Comparison of ENCODE assay signal across 8 mouse cellular contexts in genomic region chr13:55634639-55635127, GRCm38 (mm10). TPM values are rescaled to one million over a fixed set of nuclear protein-coding genes. Genes with fewer than 3 reads are reported as not detected.
DNase-seq lines count a peak whose midpoint lies in the region; ATAC-seq and TF ChIP-seq lines count a peak whose summit lies in the region.

Gene Ddx46 (plus strand): TSS chr13:55635027.

- H3K4me2 ChIP-seq in forebrain, embryonic 15.5 days (replicated peaks), result peak within 1 kb of the TSS; percentile 72
- H3K4me2 ChIP-seq in lung, embryonic 15.5 days, result peak within 1 kb of the TSS; percentile 78

- H3K27me3 ChIP-seq in forebrain, embryonic 15.5 days, result no peaks in the 10 kb centered on the region
- no peaks in the 10 kb centered on the region for H3K27me3 ChIP-seq in lung, embryonic 15.5 days

- H3K27ac ChIP-seq in ES-E14 (ENCODE audit: insufficient read depth, low read depth, low read length, poor library complexity, severe bottlenecking), result peak within 1 kb of the TSS; percentile 20; the same call in 1 of the 2 replicates
- H3K27ac ChIP-seq in forebrain, embryonic 15.5 days (replicated peaks), result peak within 1 kb of the TSS; percentile 8; the same call in 1 of the 2 replicates
- peak within 1 kb of the TSS; percentile 90 for H3K27ac ChIP-seq in layer of hippocampus, adult 2 months
- no peak within 1 kb of the TSS for H3K27ac ChIP-seq in lung, embryonic 15.5 days

- H3K4me1 ChIP-seq in ES-E14 (ENCODE audit: control insufficient read depth in 2 of 2, insufficient read depth in 2 of 2, low read length in 2 of 2, poor library complexity in 1 of 2), result peaks cover 2% of the 10 kb centered on the region in 2 experiments; a peak in 1 of 4 replicates
- H3K4me1 ChIP-seq in forebrain, embryonic 15.5 days, result peaks cover 14% of the 10 kb centered on the region
- peaks cover 15% of the 10 kb centered on the region for H3K4me1 ChIP-seq in lung, embryonic 15.5 days

- peak within 1 kb of the TSS; percentile 97 for H3K9ac ChIP-seq in ES-E14 (ENCODE audit: insufficient read depth, low read depth, low read length, poor library complexity, severe bottlenecking)
- H3K9ac ChIP-seq in forebrain, embryonic 15.5 days (replicated peaks), result peak within 1 kb of the TSS; percentile 72
- peak within 1 kb of the TSS; percentile 95 for H3K9ac ChIP-seq in lung, embryonic 15.5 days

- H3K36me3 ChIP-seq in ES-E14 (ENCODE audit: control insufficient read depth, insufficient read depth, low read length, poor library complexity, severe bottlenecking), result peaks cover 9% of the 10 kb centered on the region
- peaks cover 45% of the 10 kb centered on the region for H3K36me3 ChIP-seq in forebrain, embryonic 15.5 days
- H3K36me3 ChIP-seq in lung, embryonic 15.5 days, result peaks cover 45% of the 10 kb centered on the region

- ATAC-seq in forebrain, embryonic 15.5 days (replicated peaks), result peak; percentile 93
- peak; percentile 84 for ATAC-seq in lung, embryonic 15.5 days (ENCODE audit: borderline replicate concordance, extremely low read depth, low FRiP score, low TSS enrichment)

- TF ChIP-seq CTCF in layer of hippocampus, adult 2 months (conservative IDR thresholded peaks at IDR 0.05), result peak; percentile 98

- peak within 1 kb of the TSS; percentile 89 to 100 for H3K4me3 ChIP-seq in ES-E14 (ENCODE audit: insufficient read depth in 1 of 2, low read depth in 1 of 2, low read length in 2 of 2, poor library complexity in 1 of 2, severe bottlenecking in 1 of 2)
- H3K4me3 ChIP-seq in forebrain, embryonic 15.5 days, result peak within 1 kb of the TSS; percentile 60
- H3K4me3 ChIP-seq in layer of hippocampus, adult 2 months, result peak within 1 kb of the TSS; percentile 89
- peak within 1 kb of the TSS; percentile 99 for H3K4me3 ChIP-seq in lung, embryonic 15.5 days

- 5% methylated on average over 30 of the region's 30 CpGs for WGBS in forebrain, embryonic 15.5 days
- 5% methylated on average over 30 of the region's 30 CpGs for WGBS in lung, embryonic 15.5 days

- intact Hi-C loops in heart, postnatal 25 days (cut with DNase I), result no loop called here

- peak; percentile 74 for DNase-seq in ES-E14 (ENCODE audit: low read depth, low spot score)
- DNase-seq in cerebellum, adult 11-12 months, result peak; percentile 85
- peak; percentile 68 for DNase-seq in heart, postnatal 25 days (ENCODE audit: low spot score)
- peak; percentile 87 to 93 for DNase-seq in layer of hippocampus, adult 2 months (ENCODE audit: low spot score in 2 of 2)
- peak; percentile 72 for DNase-seq in ovary, adult 18-20 months (ENCODE audit: low spot score)
- DNase-seq in thymus, postnatal 0 days (ENCODE audit: low spot score), result peak; percentile 91

- in situ Hi-C loops in ES-E14 (cut with MboI; ENCODE audit: low sequenced_read_pairs in 2 of 2, unreplicated experiment in 2 of 2), result no loop called here

- H3K9me3 ChIP-seq in ES-E14 (ENCODE audit: control insufficient read depth, insufficient read depth, low read depth, low read length), result no peaks in the 10 kb centered on the region
- no peaks in the 10 kb centered on the region for H3K9me3 ChIP-seq in forebrain, embryonic 15.5 days
- H3K9me3 ChIP-seq in lung, embryonic 15.5 days, result no peaks in the 10 kb centered on the region

TF ChIP-seq in ES-E14, 5 proteins besides CTCF, POLR2A, EP300 and RAD21:
- TF ChIP-seq HCFC1 (IDR thresholded peaks at IDR 0.05; ENCODE audit: borderline replicate concordance, insufficient read depth, low read length), result peak; percentile 82
- TF ChIP-seq MAFK (IDR thresholded peaks at IDR 0.05; ENCODE audit: insufficient read depth, low read depth, low read length), result no peak
- TF ChIP-seq ZNF384 (IDR thresholded peaks at IDR 0.05; ENCODE audit: low read depth, low read length), result no peak
- no peak for TF ChIP-seq ZC3H11A (IDR thresholded peaks at IDR 0.05; ENCODE audit: borderline replicate concordance, low read depth, low read length)
- TF ChIP-seq CHD2 (IDR thresholded peaks at IDR 0.05; ENCODE audit: low read depth, low read length), result no peak

RNA-seq across cellular contexts. Expression of gene Ddx46, which starts in this region (rescaled TPM):
- total RNA-seq in ES-E14 (2012; rRNA removed), result 45.5 and 56.4 TPM in 2 replicates
- 33.8 TPM in 2 replicates for polyA plus RNA-seq in forebrain, embryonic 15.5 days (2015; fragmentation: Nextera tagmentation; extraction: Ambion mirVana)
- 10 to 100 TPM; 18.9 to 23.5 TPM for total RNA-seq in heart, postnatal 25 days (2021)
- total RNA-seq in layer of hippocampus, adult 2 months (2021), result 10 to 100 TPM; 50.8 to 54.8 TPM
- polyA plus RNA-seq in lung, embryonic 15.5 days (2015; fragmentation: Nextera tagmentation; extraction: Ambion mirVana), result 29.0 and 31.6 TPM in 2 replicates
- polyA plus RNA-seq in thymus, postnatal 0 days (2015; fragmentation: Nextera tagmentation; extraction: Ambion mirVana), result 37.0 and 39.1 TPM in 2 replicates
